Mouse (Mus musculus): ENCODE data around the gene Ppm1l.

Ppm1l gene

GRCm38 (mm10) chr3:69438773-69439514, 122.3 kb downstream of the Ppm1l start:
- in situ Hi-C loops (cut with MseI, MboI), result no loop called here

DNA sequence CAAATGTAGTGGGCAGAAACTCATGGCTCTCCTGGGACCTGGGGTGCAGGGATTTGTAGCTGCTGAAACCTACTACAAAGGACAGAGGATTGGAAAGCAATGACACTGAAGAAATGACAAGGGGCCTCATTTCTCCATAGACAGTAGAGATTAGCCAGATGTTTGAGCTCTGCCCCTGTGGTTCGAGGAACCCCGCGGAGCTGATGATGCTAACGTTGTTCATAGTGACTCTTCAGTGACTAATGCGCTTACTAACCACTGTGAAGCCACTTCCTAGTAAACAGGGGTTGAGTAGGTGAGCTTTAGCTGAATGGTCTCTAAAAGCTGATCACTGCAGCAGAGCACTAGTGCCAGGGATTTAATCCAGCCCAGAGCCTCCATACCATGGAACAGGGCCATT, 124.1 kb downstream of the Ppm1l start:
- in situ Hi-C loops (cut with MseI, MboI), result no loop called here

DNA sequence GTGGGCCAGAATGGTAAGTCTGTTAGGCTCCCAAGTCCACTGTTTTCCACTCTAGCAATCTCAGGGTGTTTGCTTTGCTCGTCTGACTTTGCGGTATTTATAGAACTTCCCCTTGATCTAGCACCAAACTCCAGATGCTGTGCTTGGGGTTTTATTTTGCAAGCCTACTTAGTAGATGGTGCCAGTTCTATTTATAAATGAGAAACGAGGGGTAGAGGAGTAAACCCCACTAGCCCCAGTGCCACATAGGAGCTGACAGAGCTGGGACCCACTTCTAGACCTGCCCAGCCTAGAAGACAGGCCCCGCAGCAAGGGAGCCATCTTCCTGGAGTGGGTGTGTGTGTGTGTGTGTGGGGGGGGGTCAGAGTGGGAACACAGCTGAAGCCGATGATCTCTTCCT, 130.3 kb downstream of the Ppm1l start:
- in situ Hi-C loops (cut with MseI, MboI), result no loop called here

DNA sequence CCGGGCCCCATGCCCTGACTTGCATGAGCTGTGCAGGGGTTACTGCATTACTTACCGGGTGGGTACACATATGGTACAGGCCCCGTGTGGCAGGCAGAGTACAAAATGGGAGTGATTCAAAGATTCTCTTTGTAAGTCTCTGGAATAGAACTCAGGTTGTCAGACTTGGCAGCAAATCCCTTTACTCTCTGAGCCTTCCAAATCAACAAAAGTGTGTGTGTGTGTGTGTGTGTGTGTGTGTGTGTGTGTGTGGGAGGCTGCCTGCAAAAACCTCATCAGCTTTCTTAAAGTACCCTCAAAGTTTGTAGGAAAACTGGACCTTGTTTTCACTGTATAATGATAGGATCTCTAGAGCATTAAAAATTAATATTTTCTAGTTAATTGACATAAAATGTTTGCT, 132.4 kb downstream of the Ppm1l start:
- in situ Hi-C loops (cut with MseI, MboI), result no loop called here

DNA sequence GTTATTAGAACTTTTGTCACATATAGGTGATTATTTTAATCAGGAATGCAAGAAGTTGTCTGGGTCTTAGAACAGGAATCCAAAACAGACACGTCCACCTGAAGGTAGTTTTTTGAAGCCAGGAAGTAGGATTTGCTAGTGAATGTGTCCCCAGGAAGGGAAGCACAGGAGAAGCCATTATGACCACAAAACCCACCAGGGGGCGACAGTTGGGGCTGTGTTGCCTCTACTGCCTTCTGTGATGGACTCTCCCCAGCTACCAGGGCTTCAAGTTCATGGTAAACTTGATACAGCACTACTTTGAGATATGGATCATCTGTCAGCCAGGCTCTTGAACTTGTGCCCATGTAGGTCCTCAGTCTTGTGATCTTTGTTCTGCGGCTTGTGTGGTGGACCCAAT, 137.7 kb downstream of the Ppm1l start:
- in situ Hi-C loops (cut with MseI, MboI), result no loop called here

DNA sequence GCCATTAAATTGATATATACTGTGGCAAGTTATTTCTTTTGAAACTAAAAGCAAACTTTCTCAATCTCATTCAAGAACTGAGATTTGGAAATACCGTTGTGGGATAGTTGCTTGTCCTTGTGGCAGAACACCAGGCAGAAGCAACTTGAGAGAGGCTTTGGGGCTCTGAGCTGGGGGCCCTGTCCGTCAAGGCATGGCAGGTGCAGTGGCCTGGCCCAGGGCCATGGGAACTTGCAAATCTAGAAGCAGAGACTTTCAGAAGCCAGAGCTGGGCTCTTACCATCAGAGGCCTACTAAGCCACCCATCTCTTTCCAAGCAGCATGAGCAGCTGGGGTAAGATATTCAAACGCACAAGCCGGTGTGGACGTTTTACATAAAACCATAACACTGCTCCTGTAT, 139.4 kb downstream of the Ppm1l start:
- in situ Hi-C loops (cut with MseI, MboI), result no loop called here

- in situ Hi-C loops (cut with MseI, MboI), result no loop called here
Observed at GRCm38 (mm10) chr3:69458756-69459155, 142.1 kb downstream of the Ppm1l start.

DNA sequence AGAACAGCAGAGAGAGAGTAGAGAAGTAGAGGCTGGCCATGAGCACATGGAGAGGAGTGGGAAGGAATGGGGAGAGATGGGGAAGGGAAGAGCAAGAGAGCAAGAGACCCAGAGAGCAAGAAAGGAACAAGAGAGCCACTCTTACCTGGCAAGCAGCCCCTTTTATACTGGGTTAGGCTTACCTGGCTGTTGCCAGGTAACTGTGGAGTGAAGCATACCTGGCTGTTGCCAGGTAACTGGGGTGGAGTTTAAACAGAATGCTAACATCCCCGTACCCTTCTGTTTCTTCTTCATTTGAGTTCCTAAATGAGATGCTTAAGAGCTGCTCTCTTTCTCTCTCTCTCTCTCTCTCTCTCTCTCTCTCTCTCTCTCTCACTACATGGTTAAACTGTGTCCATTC, 145.3 kb downstream of the Ppm1l start:
- in situ Hi-C loops (cut with MseI, MboI), result no loop called here

DNA sequence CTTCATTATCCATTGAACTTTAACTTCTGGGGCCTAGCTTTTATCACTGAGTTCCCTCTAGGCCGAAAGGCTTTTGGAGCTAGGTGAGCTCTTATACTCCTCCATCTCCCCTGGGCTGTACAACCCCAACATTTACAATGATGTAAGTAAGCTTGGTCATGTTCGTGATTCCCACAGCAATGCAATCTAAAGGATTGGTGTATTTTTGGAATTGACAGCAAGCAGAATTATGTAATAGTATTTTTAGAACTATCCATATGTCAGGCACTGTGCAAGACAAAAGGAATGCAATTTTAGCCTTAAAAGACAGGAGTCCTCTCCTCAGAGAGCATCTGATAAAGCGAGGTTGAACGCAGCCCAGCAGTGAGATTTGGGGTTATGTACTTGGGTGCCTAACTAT, 149.1 kb downstream of the Ppm1l start:
- in situ Hi-C loops (cut with MseI, MboI), result no loop called here

GRCm38 (mm10) chr3:69468280-69469008, 151.8 kb downstream of the Ppm1l start:
- in situ Hi-C loops (cut with MseI, MboI), result no loop called here

- in situ Hi-C loops (cut with MseI, MboI), result no loop called here
Observed at GRCm38 (mm10) chr3:69469463-69470141, 152.9 kb downstream of the Ppm1l start.

DNA sequence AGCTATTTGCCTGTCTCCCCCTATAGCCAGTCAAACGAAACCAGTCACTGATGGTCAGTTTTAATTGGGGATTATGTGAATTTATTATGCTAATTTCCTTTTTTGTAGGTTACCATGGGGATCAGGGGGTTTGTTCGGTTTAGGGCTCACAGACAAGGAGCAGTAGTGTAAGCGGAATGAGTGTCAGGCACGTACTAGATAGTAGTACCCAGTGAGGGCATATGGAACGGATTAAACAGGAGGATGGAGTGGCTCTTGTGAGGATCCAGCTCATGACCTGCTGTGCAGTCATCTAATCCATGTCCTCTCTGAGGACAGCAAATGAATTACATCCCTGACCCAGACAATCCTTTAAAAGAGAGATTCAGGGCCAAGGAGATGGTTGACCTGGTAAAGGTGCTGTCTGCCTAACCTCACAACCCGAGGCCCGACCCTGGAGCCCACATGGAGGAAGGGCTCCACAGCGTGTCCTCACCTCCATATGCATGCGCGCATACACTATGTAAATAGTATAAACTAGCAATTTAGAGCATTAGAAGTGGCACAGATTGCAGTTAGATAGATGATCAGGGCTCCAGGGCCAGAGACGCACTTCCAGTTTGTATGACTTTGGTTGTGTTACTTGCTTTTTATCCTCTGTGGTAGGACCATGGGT, 153.6 kb downstream of the Ppm1l start:
- in situ Hi-C loops (cut with MseI, MboI), result no loop called here

DNA sequence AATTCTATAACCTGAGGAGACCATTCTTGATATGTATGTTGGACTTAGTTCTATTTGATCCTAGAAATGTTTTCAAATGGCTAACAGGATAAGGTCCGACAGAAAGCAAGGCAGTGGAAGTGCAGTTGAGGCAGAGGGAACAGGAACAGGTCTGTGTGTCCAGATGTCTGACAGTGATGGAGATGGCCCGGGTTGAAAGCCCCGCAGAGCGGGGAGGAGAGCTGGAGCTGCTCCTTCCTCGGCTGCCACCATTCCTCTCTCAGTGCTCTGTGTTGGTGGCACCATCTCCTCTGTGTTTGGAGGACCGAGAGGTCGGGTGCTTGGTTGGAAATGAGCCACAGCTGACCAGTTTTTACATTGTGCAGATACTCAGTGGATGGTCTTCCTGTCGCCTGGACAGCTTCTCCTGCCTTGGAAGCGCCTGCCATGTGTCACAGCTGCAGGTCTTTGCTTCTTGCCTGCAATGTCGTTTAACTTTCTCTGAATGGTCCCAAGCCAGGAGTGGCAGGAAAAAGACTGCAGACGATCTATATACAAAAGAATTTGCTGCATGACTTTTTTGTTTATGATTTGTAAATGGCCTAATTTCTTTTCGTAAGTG, 159.3 kb downstream of the Ppm1l start:
- in situ Hi-C loops (cut with MseI, MboI), result no loop called here

GRCm38 (mm10) chr3:69479937-69480336, 163.3 kb downstream of the Ppm1l start:
- in situ Hi-C loops (cut with MseI, MboI), result loop anchor here (5.0 to 10.0 kb wide), 2 partner anchors 223 to 225 kb away; no protein-coding TSS in a partner anchor

GRCm38 (mm10) chr3:69481835-69482234, 165.2 kb downstream of the Ppm1l start:
- in situ Hi-C loops (cut with MseI, MboI), result loop anchor here (5.0 to 10.0 kb wide), 2 partner anchors 225 to 227 kb away; no protein-coding TSS in a partner anchor

DNA sequence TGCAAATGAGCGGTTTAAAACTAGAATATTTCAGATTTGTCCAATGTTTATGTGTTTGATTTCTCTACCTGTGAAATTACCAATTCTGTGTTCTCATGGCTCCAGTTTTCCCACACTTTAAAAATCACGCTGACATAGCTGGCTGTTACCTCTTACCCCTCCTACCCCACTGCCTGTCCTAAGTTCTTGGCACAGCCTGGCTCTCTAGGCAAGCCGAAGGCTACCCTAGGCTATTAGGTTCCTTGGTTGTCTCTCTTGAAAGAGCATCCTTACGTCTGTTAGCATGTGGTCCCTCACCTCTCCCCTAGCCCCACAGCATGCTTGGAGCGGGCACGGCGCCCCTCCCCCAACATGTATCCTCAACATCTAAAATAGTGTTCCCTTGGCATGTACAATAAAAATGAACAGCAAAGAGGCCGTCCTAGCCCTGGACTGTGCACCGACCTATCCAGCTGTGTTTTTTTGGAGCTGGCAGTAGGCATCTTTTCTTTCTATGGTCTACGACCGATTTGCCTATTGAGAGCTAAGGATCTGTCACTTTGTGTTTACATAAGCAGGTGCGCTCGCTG, 167.4 kb downstream of the Ppm1l start:
- in situ Hi-C loops (cut with MseI, MboI), result loop anchor here (5.0 to 10.0 kb wide), 2 partner anchors 227 to 229 kb away; no protein-coding TSS in a partner anchor

DNA sequence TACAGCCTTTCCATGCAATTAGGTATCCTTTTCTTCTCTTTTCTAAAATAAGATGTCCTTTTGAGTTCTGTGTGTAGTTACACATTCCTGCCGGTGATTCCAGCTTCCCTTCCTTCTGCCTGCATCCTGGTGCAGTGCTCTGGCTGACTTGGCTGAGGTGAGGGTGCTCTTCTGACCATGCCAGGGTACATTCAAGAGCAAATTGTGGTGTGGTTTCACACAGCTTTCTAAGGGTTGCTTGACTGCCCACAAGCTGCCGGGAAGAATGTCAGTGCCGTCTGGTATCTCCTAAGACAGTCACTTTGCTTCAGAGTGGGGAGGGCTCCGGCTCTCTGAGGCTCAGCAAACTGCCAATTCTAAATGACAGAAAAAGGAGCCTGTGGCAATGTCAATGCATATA, 167.9 kb downstream of the Ppm1l start:
- in situ Hi-C loops (cut with MseI, MboI), result loop anchor here (5.0 to 10.0 kb wide), 2 partner anchors 227 to 230 kb away; no protein-coding TSS in a partner anchor

- in situ Hi-C loops (cut with MseI, MboI), result loop anchor here in 1 of 2 experiments (10.0 kb wide), 1 partner anchor 231 kb away; no protein-coding TSS in a partner anchor
Observed at GRCm38 (mm10) chr3:69485347-69485746, 168.7 kb downstream of the Ppm1l start.

DNA sequence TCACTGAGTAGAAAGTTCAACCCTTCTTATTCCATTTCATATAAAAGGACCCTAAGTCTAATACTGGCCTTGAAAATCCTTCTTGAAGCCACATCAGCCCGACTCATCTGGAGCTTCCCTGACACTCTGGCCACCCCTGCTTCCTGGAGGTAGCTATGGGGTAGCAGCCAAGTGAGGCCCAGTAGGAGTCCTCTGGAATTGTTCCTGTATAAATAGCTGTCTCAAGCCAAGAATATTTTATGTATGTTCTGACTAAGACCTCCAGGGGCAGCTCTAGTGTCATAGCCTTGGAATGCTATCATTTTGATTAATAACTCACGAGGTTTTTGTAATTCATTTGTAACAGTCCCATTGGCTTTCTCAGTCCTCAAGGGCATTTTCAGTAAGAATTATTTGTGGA, 169.1 kb downstream of the Ppm1l start:
- in situ Hi-C loops (cut with MseI, MboI), result loop anchor here in 1 of 2 experiments (10.0 kb wide), 1 partner anchor 231 kb away; no protein-coding TSS in a partner anchor

DNA sequence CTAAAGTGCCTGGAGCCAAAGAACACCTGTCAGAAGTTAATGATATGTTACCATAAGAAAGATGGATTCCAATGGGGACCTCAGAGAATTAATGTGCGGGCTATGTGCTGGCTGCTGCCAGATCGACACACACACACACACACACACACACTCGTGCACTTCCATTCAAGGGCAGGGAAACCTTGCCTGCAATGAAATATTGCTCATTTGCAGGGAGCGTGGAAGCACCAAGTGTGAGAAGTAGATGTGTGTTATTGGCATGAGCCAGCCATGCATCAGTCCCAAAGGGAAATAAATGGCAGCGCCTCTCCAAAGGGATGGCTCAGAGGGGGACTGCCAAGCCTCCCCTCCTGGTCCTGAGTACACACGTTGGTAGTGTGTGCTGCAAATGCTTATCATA, 170.8 kb downstream of the Ppm1l start:
- in situ Hi-C loops (cut with MseI, MboI), result loop anchor here in 1 of 2 experiments (10.0 kb wide), 1 partner anchor 233 kb away; no protein-coding TSS in a partner anchor

GRCm38 (mm10) chr3:69489669-69490068, 173.0 kb downstream of the Ppm1l start:
- in situ Hi-C loops (cut with MseI, MboI), result loop anchor here in 1 of 2 experiments (10.0 kb wide), 1 partner anchor 235 kb away; no protein-coding TSS in a partner anchor

All from mouse trophoblast stem cell (cell line).